Mouse (Mus musculus) ES-E14 (cell line): ENCODE data around the gene Gm20538.

ENCODE experiments used
- CHD2 ChIP-seq: IDR thresholded peaks from 2 replicates; pipeline ENCODE4 v1.6.1; 2014; ENCODE audit warnings: mild to moderate bottlenecking, low read depth, low read length, inconsistent platforms
- MAFK ChIP-seq: IDR thresholded peaks from 2 replicates; pipeline ENCODE4 v1.6.1; 2014; ENCODE audit warnings: mild to moderate bottlenecking, low read depth, low read length, inconsistent platforms; ENCODE audit not compliant: insufficient read depth
- ZC3H11A ChIP-seq: IDR thresholded peaks from 2 replicates; pipeline ENCODE4 v1.6.1; 2012; ENCODE audit warnings: low read depth, mild to moderate bottlenecking, inconsistent platforms, low read length, borderline replicate concordance
- ZNF384 ChIP-seq: IDR thresholded peaks from 2 replicates; pipeline ENCODE4 v1.6.1; 2012; ENCODE audit warnings: low read depth, low read length, inconsistent platforms

- TF ChIP-seq MAFK = no peak
- no peak for TF ChIP-seq ZC3H11A
- TF ChIP-seq ZNF384 = no peak
- TF ChIP-seq CHD2 = no peak
These were observed 36.9 kb downstream of the Gm20538 start for GRCm38 (mm10) chr19:44515769-44516168.
